Mouse (Mus musculus): ENCODE measurements around the gene Slc17a7. TPM values are rescaled to one million over a fixed set of nuclear protein-coding genes. Genes with fewer than 3 reads are reported as not detected.

Gene Slc17a7
- polyA plus RNA-seq, 1 experiment from 2014 or later = not detected

DNA sequence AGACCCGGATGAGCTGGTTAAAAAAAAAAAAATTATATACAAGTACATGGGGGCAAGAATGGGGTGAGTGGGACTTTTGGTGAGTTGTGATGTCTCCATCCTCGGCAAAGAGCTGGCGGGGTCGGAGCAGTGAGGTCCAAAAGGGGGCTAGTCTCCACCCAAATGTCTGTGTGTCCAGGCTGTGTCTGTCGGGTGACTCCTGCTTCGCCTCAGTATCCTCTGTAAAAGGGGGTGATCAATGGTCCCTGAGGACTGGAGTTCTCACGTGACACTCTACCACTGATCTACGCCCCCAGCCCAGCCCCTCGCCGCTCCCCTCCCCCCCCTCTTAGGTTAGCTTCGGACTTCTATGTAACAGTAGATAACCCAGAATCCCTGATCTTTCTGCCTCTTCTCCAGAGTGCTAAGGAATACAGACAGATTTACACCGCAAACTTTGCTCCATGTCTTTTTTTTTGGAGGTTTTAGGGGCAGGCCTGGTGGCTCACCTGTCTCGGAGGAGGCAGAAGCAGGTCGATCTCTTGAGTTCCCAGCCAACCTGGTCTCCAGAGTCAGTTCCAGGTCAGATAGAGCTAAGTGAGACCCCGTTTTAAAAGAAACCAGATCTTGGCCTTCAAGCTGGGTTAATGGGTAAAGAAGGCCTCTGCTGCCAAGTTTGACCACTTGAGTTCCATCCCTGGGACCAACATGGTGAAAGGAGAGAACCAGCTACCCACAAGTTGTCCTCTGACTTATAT lies 33.8 kb upstream of the Slc17a7 start:
- peak overlapping the region; percentile 48; the same call in 1 of the 2 replicates for H3K4me3 ChIP-seq (ENCODE audit: low read depth, low read length)
- H3K27ac ChIP-seq (replicated peaks) = no peak overlapping the region
- H3K27me3 ChIP-seq (ENCODE audit: control insufficient read depth, insufficient read depth, low read length) = no peaks in the 10 kb centered on the region
- DNase-seq (ENCODE audit: low spot score) = no peak
- no peak for TF ChIP-seq CTCF (IDR thresholded peaks at IDR 0.05; ENCODE audit: low read depth)
- no peak for TF ChIP-seq EP300 (optimal IDR thresholded peaks at IDR 0.05)
- peaks cover 11% of the 10 kb centered on the region for H3K36me3 ChIP-seq (ENCODE audit: control insufficient read depth, insufficient read depth, low read length)
- 0 out of 2 replicates have a peak, but pooled peaks cover 2% of the 10 kb centered on the region for H3K4me1 ChIP-seq (replicated peaks; ENCODE audit: control insufficient read depth, insufficient read depth)
- no peaks in the 10 kb centered on the region for H3K9me3 ChIP-seq (ENCODE audit: control insufficient read depth, low read length)
- WGBS = 62% methylated on average over 15 of the region's 15 CpGs
- H3K4me2 ChIP-seq (replicated peaks; ENCODE audit: low read depth) = peak overlapping the region; percentile 75
- H3K9ac ChIP-seq (ENCODE audit: low read length) = 0 out of 2 replicates have a peak overlapping the region, but pooled peaks have one; percentile 65
- no peak for ATAC-seq (ENCODE audit: low FRiP score, low TSS enrichment)

DNA sequence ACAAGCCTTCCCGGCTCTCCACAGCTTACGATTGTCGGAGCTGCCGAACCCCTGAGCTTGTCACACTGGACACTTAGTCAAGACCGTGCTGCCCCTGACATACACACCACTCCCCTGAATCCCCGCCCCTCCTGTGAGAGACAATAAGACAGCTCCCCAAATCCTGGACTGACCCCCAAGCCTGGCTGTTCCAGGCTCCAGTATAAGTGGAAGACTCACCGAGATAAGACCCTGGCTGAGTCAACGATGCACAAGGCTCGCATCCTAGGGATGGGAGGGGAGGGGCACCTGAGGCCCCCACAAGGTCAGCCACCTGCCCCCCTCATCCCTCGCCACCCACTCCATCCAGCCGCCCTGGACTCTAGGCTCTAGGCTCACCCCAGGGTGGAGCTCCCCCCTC lies 31.9 kb upstream of the Slc17a7 start:
- Histone ChIP-seq H3K36me3 (ENCODE audit: control insufficient read depth, insufficient read depth, low read length) (peaks cover 3% of the 10 kb centered on the region), H3K4me1 (replicated peaks; ENCODE audit: control insufficient read depth, insufficient read depth) (0 out of 2 replicates have a peak, but pooled peaks cover 2% of the 10 kb centered on the region), H3K9ac (ENCODE audit: low read length) (no peak overlapping the region), H3K4me2 (replicated peaks; ENCODE audit: low read depth) (no peak overlapping the region), H3K27me3 (ENCODE audit: control insufficient read depth, insufficient read depth, low read length) (no peaks in the 10 kb centered on the region), H3K9me3 (ENCODE audit: control insufficient read depth, low read length) (no peaks in the 10 kb centered on the region), H3K27ac (replicated peaks) (no peak overlapping the region), H3K4me3 (ENCODE audit: low read depth, low read length) (no peak overlapping the region)
- DNase-seq (ENCODE audit: low spot score) = no peak
- no peak for ATAC-seq (ENCODE audit: low FRiP score, low TSS enrichment)
- TF ChIP-seq CTCF (IDR thresholded peaks at IDR 0.05; ENCODE audit: low read depth) = no peak
- no peak for TF ChIP-seq EP300 (optimal IDR thresholded peaks at IDR 0.05)
- 84% methylated on average over 10 of the region's 11 CpGs for WGBS

DNA sequence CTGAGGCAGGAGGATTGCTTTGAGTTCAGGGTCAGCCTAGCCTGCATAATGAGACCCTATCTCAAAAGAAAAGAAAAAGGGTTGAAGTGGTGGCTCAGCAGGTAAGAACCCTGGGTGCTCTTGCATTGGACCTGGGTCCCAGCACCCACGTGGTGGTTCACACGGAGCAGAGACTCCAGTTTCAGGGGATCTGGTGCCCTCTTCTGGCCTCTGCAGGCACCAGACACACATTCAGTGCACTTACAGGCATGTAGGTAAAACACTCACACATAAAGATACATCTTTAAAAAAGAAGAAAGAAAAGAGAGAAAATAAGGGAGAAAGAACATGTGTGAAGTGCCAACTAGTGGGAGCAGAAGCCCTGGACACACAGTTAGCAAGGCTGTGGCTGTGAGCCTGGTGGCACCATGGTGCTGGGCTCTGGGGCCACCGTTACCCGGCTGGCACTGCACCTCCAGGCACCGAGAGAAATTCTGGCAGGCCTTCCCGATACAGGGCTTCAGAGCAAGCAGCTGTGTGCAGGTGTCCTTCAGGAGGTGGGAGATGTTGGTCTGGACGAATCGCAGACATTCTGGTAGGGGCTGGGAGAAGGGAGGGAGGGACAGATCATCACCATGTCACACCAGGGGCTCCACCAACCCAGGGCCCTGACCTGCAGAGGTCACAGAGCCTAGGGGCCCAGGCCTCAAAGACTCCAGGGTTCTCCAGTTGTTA lies 30.1 kb upstream of the Slc17a7 start:
- TF ChIP-seq EP300 (optimal IDR thresholded peaks at IDR 0.05) (no peak), CTCF (IDR thresholded peaks at IDR 0.05; ENCODE audit: low read depth) (peak; percentile 45)
- Histone ChIP-seq H3K4me1 (replicated peaks; ENCODE audit: control insufficient read depth, insufficient read depth) (no peaks in the 10 kb centered on the region), H3K9ac (ENCODE audit: low read length) (no peak overlapping the region), H3K36me3 (ENCODE audit: control insufficient read depth, insufficient read depth, low read length) (no peaks in the 10 kb centered on the region), H3K4me2 (replicated peaks; ENCODE audit: low read depth) (no peak overlapping the region), H3K9me3 (ENCODE audit: control insufficient read depth, low read length) (no peaks in the 10 kb centered on the region), H3K4me3 (ENCODE audit: low read depth, low read length) (no peak overlapping the region), H3K27me3 (ENCODE audit: control insufficient read depth, insufficient read depth, low read length) (no peaks in the 10 kb centered on the region), H3K27ac (replicated peaks) (no peak overlapping the region)
- DNase-seq (ENCODE audit: low spot score) (no peak), ATAC-seq (ENCODE audit: low FRiP score, low TSS enrichment) (no peak)
- 80% methylated on average over 8 of the region's 8 CpGs for WGBS

DNA sequence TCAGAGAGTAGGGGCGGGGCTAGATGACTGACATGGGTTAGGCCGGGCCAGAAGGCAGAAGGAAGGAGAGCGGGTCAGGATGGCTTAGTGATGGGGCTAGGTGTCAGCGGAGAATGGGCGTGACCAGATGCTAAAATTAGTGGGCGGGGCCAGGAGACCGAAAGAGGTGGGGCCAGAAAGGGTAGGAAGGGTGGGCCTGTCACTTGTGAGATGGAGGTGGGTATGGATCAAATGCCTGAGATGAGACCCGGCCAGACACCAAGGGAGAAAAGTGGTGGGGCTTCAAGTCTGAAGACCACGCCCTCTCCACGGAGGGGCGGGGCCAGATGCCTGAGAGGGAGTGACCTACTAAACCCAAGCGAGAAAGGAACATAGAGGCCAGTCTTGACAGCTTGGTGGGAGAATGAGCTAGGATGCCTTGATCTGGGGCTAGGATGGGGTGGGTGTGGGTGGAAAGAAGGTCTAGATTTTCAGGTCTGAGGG lies 29.2 kb upstream of the Slc17a7 start:
- peak; percentile 72 for DNase-seq (ENCODE audit: low spot score)
- no peak overlapping the region for H3K4me2 ChIP-seq (replicated peaks; ENCODE audit: low read depth)
- no peak overlapping the region for H3K4me3 ChIP-seq (ENCODE audit: low read depth, low read length)
- no peaks in the 10 kb centered on the region for H3K9me3 ChIP-seq (ENCODE audit: control insufficient read depth, low read length)
- TF ChIP-seq CTCF (IDR thresholded peaks at IDR 0.05; ENCODE audit: low read depth) (no peak), EP300 (optimal IDR thresholded peaks at IDR 0.05) (no peak)
- no peaks in the 10 kb centered on the region for H3K4me1 ChIP-seq (replicated peaks; ENCODE audit: control insufficient read depth, insufficient read depth)
- ATAC-seq (ENCODE audit: low FRiP score, low TSS enrichment) = peak; percentile 17; the same call in 1 of the 2 replicates
- H3K9ac ChIP-seq (ENCODE audit: low read length) = no peak overlapping the region
- no peaks in the 10 kb centered on the region for H3K36me3 ChIP-seq (ENCODE audit: control insufficient read depth, insufficient read depth, low read length)
- WGBS = 16% methylated on average over 12 of the region's 12 CpGs
- no peak overlapping the region for H3K27ac ChIP-seq (replicated peaks)
- no peaks in the 10 kb centered on the region for H3K27me3 ChIP-seq (ENCODE audit: control insufficient read depth, insufficient read depth, low read length)

DNA sequence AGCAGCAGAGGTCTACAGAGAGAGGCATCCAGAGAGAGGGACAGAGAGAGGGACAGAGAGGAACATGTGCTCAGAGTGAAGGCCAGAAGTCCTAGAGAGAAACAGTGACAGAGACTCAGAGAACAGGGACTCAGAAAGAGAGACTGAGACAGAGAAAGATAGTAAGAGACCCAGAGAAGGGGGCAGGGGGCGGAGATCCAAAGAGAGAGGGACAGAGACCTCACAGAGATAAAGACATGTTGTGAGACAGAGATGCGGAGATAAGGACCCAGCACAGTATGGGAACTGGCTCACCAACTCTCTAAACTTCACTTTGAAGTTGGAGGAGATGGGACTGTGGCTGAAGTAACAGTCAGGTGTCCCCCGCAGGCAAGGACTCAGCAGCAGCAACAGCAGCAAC lies 28.4 kb upstream of the Slc17a7 start:
- no peak overlapping the region for H3K27ac ChIP-seq (replicated peaks)
- H3K4me1 ChIP-seq (replicated peaks; ENCODE audit: control insufficient read depth, insufficient read depth) = no peaks in the 10 kb centered on the region
- no peak for DNase-seq (ENCODE audit: low spot score)
- no peak overlapping the region for H3K4me3 ChIP-seq (ENCODE audit: low read depth, low read length)
- WGBS = 75% methylated on average over 3 of the region's 3 CpGs
- no peaks in the 10 kb centered on the region for H3K9me3 ChIP-seq (ENCODE audit: control insufficient read depth, low read length)
- no peak overlapping the region for H3K9ac ChIP-seq (ENCODE audit: low read length)
- TF ChIP-seq EP300 (optimal IDR thresholded peaks at IDR 0.05) (no peak), CTCF (IDR thresholded peaks at IDR 0.05; ENCODE audit: low read depth) (no peak)
- ATAC-seq (ENCODE audit: low FRiP score, low TSS enrichment) = no peak
- no peaks in the 10 kb centered on the region for H3K27me3 ChIP-seq (ENCODE audit: control insufficient read depth, insufficient read depth, low read length)
- peak overlapping the region; percentile 78 for H3K4me2 ChIP-seq (replicated peaks; ENCODE audit: low read depth)
- H3K36me3 ChIP-seq (ENCODE audit: control insufficient read depth, insufficient read depth, low read length) = no peaks in the 10 kb centered on the region

All from stomach, postnatal 0 days (tissue).